Mouse (Mus musculus): ENCODE data around the gene B830017H08Rik. TPM values are rescaled to one million over a fixed set of nuclear protein-coding genes. Genes with fewer than 3 reads are reported as not detected.

B830017H08Rik gene
- polyA plus RNA-seq, 1 experiment from 2014 or later: 1.0 TPM

DNA sequence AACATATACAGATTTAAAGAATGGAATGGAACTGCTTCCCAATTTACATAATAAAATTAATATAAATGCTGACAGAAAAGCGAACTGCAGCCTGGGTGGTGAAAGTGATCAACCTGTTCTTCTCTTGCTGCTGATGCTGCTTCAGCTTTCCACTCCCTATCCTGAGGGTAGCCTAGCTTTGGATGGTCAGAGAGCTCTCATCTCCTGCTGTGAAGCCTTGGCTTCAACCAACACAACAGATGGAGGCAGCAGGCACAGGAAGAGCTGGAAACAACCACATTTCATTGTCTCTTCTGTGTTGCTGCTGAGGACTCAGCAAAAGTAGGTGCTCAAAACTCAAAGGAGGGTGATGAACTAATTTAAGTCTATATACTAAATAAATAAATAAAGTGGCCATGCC, 18.9 kb downstream of the B830017H08Rik start:
- H3K27ac ChIP-seq (ENCODE audit: low read depth, low read length): no peak overlapping the region
- no peak overlapping the region for H3K4me2 ChIP-seq (ENCODE audit: low read length)
- no peak overlapping the region for H3K4me3 ChIP-seq (ENCODE audit: low read depth, low read length)
- WGBS: 90% methylated on average over 1 of the region's 1 CpGs
- no peaks in the 10 kb centered on the region for H3K27me3 ChIP-seq (replicated peaks; ENCODE audit: control insufficient read depth, insufficient read depth, low read length)
- no peak for ATAC-seq
- no peak for DNase-seq (ENCODE audit: low spot score)
- peaks cover 84% of the 10 kb centered on the region for H3K36me3 ChIP-seq (ENCODE audit: control insufficient read depth, insufficient read depth, low read length)
- no peaks in the 10 kb centered on the region for H3K9me3 ChIP-seq (replicated peaks; ENCODE audit: control insufficient read depth, low read length)
- H3K9ac ChIP-seq (ENCODE audit: low read length): no peak overlapping the region
- no peaks in the 10 kb centered on the region for H3K4me1 ChIP-seq (ENCODE audit: control insufficient read depth, insufficient read depth, low read length)

DNA sequence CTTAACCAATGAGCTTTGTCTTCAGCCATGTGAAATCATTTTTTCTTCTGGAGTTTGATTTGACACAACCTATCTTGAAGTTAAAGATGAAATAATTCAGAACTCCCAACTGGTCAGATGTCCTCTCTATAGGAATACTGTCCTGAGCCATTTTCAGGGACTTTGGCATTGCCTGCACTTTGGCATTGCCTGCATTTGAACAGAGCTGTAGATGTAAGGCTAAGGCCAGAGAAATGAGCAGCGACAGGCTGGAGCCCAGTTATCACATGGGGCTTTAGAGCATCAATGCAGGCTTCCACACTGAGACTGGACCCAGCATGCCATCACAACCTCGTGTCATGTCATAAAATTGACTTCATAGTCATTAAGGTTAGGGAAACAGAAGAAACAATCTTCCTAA, 20.3 kb downstream of the B830017H08Rik start:
- H3K4me2 ChIP-seq (ENCODE audit: low read length): no peak overlapping the region
- H3K4me3 ChIP-seq (ENCODE audit: low read depth, low read length): no peak overlapping the region
- peaks cover 86% of the 10 kb centered on the region for H3K36me3 ChIP-seq (ENCODE audit: control insufficient read depth, insufficient read depth, low read length)
- no peak for DNase-seq (ENCODE audit: low spot score)
- H3K9me3 ChIP-seq (replicated peaks; ENCODE audit: control insufficient read depth, low read length): no peaks in the 10 kb centered on the region
- WGBS: 88% methylated on average over 2 of the region's 2 CpGs
- H3K9ac ChIP-seq (ENCODE audit: low read length): no peak overlapping the region
- no peak overlapping the region for H3K27ac ChIP-seq (ENCODE audit: low read depth, low read length)
- ATAC-seq: no peak
- H3K4me1 ChIP-seq (ENCODE audit: control insufficient read depth, insufficient read depth, low read length): no peaks in the 10 kb centered on the region
- no peaks in the 10 kb centered on the region for H3K27me3 ChIP-seq (replicated peaks; ENCODE audit: control insufficient read depth, insufficient read depth, low read length)

DNA sequence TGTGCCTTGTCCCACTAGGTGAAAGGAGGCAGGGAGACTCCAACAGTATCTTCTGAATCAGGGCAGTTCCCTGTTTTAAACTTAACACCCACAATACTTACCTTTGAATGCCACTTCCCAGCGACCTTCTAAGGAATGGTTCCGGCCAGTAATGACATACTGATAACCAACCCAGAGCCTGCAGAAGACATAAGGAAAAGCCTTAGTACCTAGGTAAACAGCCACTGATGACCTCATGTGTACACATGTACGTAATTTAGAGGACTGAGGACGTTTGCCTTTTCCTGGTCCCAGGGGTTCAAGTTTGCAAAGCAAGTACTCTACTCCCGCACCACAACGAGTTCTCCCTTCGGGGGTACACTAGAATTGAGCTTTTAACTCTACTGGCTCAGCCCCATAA, 24.2 kb downstream of the B830017H08Rik start:
- Histone ChIP-seq H3K36me3 (ENCODE audit: control insufficient read depth, insufficient read depth, low read length) (peaks cover 77% of the 10 kb centered on the region), H3K9ac (ENCODE audit: low read length) (no peak overlapping the region), H3K9me3 (replicated peaks; ENCODE audit: control insufficient read depth, low read length) (no peaks in the 10 kb centered on the region), H3K4me3 (ENCODE audit: low read depth, low read length) (no peak overlapping the region), H3K27ac (ENCODE audit: low read depth, low read length) (no peak overlapping the region), H3K4me2 (ENCODE audit: low read length) (no peak overlapping the region), H3K4me1 (ENCODE audit: control insufficient read depth, insufficient read depth, low read length) (no peaks in the 10 kb centered on the region), H3K27me3 (replicated peaks; ENCODE audit: control insufficient read depth, insufficient read depth, low read length) (no peaks in the 10 kb centered on the region)
- no peak for DNase-seq (ENCODE audit: low spot score)
- ATAC-seq: no peak
- WGBS: 93% methylated on average over 7 of the region's 7 CpGs

DNA sequence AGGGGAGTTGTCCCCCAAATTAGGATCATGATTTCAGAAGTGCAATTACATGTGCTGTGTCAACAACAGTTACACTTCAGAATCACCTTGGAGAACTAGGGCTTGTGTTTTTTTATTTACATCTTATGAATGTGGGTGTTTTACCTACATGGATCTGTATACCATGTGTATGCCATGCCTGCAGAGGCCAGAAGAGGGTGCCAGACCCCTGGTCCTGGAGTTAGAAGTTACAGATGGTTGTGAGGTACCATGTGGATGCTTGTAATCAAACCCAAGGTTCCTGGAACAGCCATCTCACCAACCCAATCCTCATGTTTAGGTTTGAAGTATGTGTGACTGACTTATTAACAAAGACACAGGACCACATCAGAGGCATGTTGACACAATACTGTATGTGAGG, 25.7 kb downstream of the B830017H08Rik start:
- no peak for ATAC-seq
- Histone ChIP-seq H3K4me3 (ENCODE audit: low read depth, low read length) (no peak overlapping the region), H3K4me1 (ENCODE audit: control insufficient read depth, insufficient read depth, low read length) (no peaks in the 10 kb centered on the region), H3K4me2 (ENCODE audit: low read length) (no peak overlapping the region), H3K27me3 (replicated peaks; ENCODE audit: control insufficient read depth, insufficient read depth, low read length) (no peaks in the 10 kb centered on the region), H3K9ac (ENCODE audit: low read length) (no peak overlapping the region), H3K27ac (ENCODE audit: low read depth, low read length) (no peak overlapping the region), H3K9me3 (replicated peaks; ENCODE audit: control insufficient read depth, low read length) (no peaks in the 10 kb centered on the region), H3K36me3 (ENCODE audit: control insufficient read depth, insufficient read depth, low read length) (peaks cover 65% of the 10 kb centered on the region)
- peak; percentile 20 for DNase-seq (ENCODE audit: low spot score)

DNA sequence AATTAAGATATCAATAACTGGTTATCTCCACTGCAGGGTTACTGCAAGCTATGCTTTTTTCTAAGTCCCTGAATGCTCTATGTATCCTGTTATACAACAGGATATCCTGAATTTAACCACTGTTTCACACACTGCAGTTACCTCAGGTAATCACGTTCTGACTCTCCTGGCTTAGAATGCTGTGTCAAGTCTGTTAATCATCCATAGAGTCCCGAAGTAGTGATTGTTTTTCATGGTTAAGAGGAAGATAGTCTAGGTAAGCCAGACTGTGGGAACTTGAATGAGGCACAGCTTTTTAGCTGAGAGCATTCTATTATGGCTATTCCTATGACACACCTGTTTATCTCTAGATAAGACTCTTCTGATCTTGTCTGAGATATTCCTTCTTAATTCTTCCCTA, 32.4 kb downstream of the B830017H08Rik start:
- Histone ChIP-seq H3K9ac (ENCODE audit: low read length) (no peak overlapping the region), H3K27ac (ENCODE audit: low read depth, low read length) (no peak overlapping the region), H3K4me3 (ENCODE audit: low read depth, low read length) (no peak overlapping the region), H3K9me3 (replicated peaks; ENCODE audit: control insufficient read depth, low read length) (no peaks in the 10 kb centered on the region), H3K27me3 (replicated peaks; ENCODE audit: control insufficient read depth, insufficient read depth, low read length) (no peaks in the 10 kb centered on the region), H3K4me2 (ENCODE audit: low read length) (no peak overlapping the region), H3K4me1 (ENCODE audit: control insufficient read depth, insufficient read depth, low read length) (no peaks in the 10 kb centered on the region), H3K36me3 (ENCODE audit: control insufficient read depth, insufficient read depth, low read length) (peaks cover 29% of the 10 kb centered on the region)
- ATAC-seq (no peak), DNase-seq (ENCODE audit: low spot score) (no peak)
- 89% methylated on average over 2 of the region's 2 CpGs for WGBS

DNA sequence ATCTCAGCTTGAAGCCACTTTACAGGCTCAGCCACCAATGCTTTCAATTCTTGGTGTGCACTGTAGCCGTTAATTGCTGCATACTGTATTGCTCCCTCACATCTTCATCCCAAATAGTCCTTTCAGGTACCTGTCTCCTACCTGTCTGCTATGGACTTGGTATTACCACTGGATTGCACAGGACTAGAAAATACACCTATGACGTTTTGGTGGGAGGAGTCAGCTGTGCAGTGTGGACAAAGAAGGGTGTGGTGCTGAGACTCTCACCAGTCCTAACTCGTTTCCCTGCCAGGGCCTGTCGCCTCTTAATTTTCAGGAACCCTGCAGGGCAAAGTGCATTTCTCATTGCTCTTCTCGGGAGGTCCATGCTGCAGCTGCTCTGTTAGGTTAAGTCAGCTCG, 32.8 kb downstream of the B830017H08Rik start:
- H3K4me1 ChIP-seq (ENCODE audit: control insufficient read depth, insufficient read depth, low read length): no peaks in the 10 kb centered on the region
- no peak for DNase-seq (ENCODE audit: low spot score)
- ATAC-seq: no peak
- H3K4me3 ChIP-seq (ENCODE audit: low read depth, low read length): no peak overlapping the region
- H3K9me3 ChIP-seq (replicated peaks; ENCODE audit: control insufficient read depth, low read length): no peaks in the 10 kb centered on the region
- peaks cover 32% of the 10 kb centered on the region for H3K36me3 ChIP-seq (ENCODE audit: control insufficient read depth, insufficient read depth, low read length)
- 66% methylated on average over 6 of the region's 6 CpGs for WGBS
- no peak overlapping the region for H3K4me2 ChIP-seq (ENCODE audit: low read length)
- H3K27ac ChIP-seq (ENCODE audit: low read depth, low read length): no peak overlapping the region
- H3K27me3 ChIP-seq (replicated peaks; ENCODE audit: control insufficient read depth, insufficient read depth, low read length): no peaks in the 10 kb centered on the region
- no peak overlapping the region for H3K9ac ChIP-seq (ENCODE audit: low read length)

DNA sequence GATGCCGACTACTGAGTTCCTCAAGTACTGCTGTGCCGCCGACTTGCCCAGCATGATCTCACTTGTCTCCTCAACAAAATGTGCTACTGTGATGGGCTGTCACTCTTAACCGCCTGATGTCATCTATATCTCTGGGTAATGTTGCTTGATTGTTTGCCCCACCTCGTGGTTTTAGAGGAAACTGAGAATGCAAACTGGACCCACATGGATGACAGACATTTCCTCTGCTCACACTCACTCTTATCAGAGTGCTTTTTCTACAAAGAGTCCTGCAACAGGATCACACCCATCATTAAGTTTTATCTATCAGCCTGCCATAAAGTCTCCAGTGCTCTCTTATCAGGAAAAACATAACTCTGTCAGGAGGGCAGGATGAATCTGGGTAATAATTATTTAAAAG, 38.3 kb downstream of the B830017H08Rik start:
- H3K27ac ChIP-seq (ENCODE audit: low read depth, low read length): no peak overlapping the region
- H3K27me3 ChIP-seq (replicated peaks; ENCODE audit: control insufficient read depth, insufficient read depth, low read length): no peaks in the 10 kb centered on the region
- DNase-seq (ENCODE audit: low spot score) (no peak), ATAC-seq (no peak)
- H3K9me3 ChIP-seq (replicated peaks; ENCODE audit: control insufficient read depth, low read length): no peaks in the 10 kb centered on the region
- H3K4me3 ChIP-seq (ENCODE audit: low read depth, low read length): no peak overlapping the region
- H3K36me3 ChIP-seq (ENCODE audit: control insufficient read depth, insufficient read depth, low read length): peaks cover 45% of the 10 kb centered on the region
- no peak overlapping the region for H3K9ac ChIP-seq (ENCODE audit: low read length)
- no peak overlapping the region for H3K4me2 ChIP-seq (ENCODE audit: low read length)
- no peaks in the 10 kb centered on the region for H3K4me1 ChIP-seq (ENCODE audit: control insufficient read depth, insufficient read depth, low read length)
- WGBS: 93% methylated on average over 5 of the region's 5 CpGs

DNA sequence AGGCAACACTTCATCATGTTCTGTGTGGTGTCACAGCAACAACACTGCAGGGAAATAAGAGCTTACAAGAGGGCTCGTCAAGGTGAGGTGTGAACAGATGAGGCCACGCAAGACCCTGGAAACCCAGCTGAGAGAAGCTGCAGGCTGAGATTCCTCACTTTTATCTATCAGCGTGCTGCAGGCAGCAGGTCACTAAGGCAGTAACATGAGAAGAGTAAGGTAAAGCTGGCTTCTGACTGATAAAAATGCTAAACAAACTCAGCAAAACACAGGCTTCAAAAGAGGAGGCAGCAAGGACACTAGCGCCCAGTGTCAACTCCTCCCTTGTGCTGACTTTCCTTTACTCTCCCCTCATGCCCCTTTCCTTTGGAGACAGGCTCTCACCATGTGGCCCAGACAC, 40.1 kb downstream of the B830017H08Rik start:
- Histone ChIP-seq H3K9ac (ENCODE audit: low read length) (no peak overlapping the region), H3K9me3 (replicated peaks; ENCODE audit: control insufficient read depth, low read length) (no peaks in the 10 kb centered on the region), H3K36me3 (ENCODE audit: control insufficient read depth, insufficient read depth, low read length) (peaks cover 45% of the 10 kb centered on the region), H3K4me2 (ENCODE audit: low read length) (no peak overlapping the region), H3K27ac (ENCODE audit: low read depth, low read length) (no peak overlapping the region), H3K4me3 (ENCODE audit: low read depth, low read length) (no peak overlapping the region), H3K27me3 (replicated peaks; ENCODE audit: control insufficient read depth, insufficient read depth, low read length) (no peaks in the 10 kb centered on the region), H3K4me1 (ENCODE audit: control insufficient read depth, insufficient read depth, low read length) (no peaks in the 10 kb centered on the region)
- no peak for DNase-seq (ENCODE audit: low spot score)
- WGBS: 80% methylated on average over 4 of the region's 4 CpGs
- ATAC-seq: no peak

DNA sequence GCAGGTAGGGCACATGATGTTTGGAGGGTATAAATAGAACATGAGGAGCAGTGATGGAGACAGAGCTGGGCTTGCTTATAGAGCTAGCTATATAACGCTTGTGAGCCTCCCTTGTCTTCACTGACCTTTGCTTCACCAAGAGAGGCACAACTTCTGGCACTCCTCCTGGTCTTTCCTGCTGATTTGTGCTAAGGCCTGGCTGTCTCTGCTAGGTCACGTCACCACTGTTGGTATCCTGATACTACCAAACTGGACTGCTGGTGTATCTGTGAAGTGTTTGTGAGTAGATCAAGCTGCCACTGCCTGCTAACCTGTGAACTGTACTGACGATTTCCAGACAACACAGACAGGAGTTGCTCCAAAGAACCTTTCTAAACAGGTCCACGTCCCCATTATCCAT, 42.3 kb downstream of the B830017H08Rik start:
- Histone ChIP-seq H3K27ac (ENCODE audit: low read depth, low read length) (no peak overlapping the region), H3K4me2 (ENCODE audit: low read length) (no peak overlapping the region), H3K4me3 (ENCODE audit: low read depth, low read length) (no peak overlapping the region), H3K36me3 (ENCODE audit: control insufficient read depth, insufficient read depth, low read length) (peaks cover 32% of the 10 kb centered on the region), H3K4me1 (ENCODE audit: control insufficient read depth, insufficient read depth, low read length) (no peaks in the 10 kb centered on the region), H3K27me3 (replicated peaks; ENCODE audit: control insufficient read depth, insufficient read depth, low read length) (no peaks in the 10 kb centered on the region), H3K9ac (ENCODE audit: low read length) (no peak overlapping the region), H3K9me3 (replicated peaks; ENCODE audit: control insufficient read depth, low read length) (no peaks in the 10 kb centered on the region)
- no peak for ATAC-seq
- no peak for DNase-seq (ENCODE audit: low spot score)
- 89% methylated on average over 4 of the region's 4 CpGs for WGBS

DNA sequence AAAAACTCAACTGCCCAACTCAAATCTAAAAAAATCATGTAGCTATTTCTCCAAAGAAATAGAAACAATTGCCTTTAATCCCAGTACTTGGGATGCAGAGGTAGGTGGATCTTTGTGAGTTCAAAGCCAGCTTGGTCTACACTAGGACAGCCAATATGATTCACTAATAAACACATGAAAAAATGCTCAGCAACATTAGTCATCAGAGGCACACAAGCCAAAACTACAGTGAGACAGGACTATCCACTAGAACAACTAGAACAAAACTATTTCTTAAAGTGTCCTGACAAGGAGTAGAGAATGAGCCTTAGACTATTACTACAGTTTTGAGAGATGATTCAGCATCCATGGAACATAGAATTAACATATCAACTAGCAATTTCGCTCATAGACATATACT, 43.2 kb downstream of the B830017H08Rik start:
- no peak overlapping the region for H3K9ac ChIP-seq (ENCODE audit: low read length)
- H3K27ac ChIP-seq (ENCODE audit: low read depth, low read length): no peak overlapping the region
- ATAC-seq (no peak), DNase-seq (ENCODE audit: low spot score) (no peak)
- H3K4me3 ChIP-seq (ENCODE audit: low read depth, low read length): no peak overlapping the region
- H3K9me3 ChIP-seq (replicated peaks; ENCODE audit: control insufficient read depth, low read length): no peaks in the 10 kb centered on the region
- H3K36me3 ChIP-seq (ENCODE audit: control insufficient read depth, insufficient read depth, low read length): peaks cover 23% of the 10 kb centered on the region
- H3K4me2 ChIP-seq (ENCODE audit: low read length): no peak overlapping the region
- no peaks in the 10 kb centered on the region for H3K4me1 ChIP-seq (ENCODE audit: control insufficient read depth, insufficient read depth, low read length)
- no peaks in the 10 kb centered on the region for H3K27me3 ChIP-seq (replicated peaks; ENCODE audit: control insufficient read depth, insufficient read depth, low read length)
- 95% methylated on average over 1 of the region's 1 CpGs for WGBS

Data from forebrain, embryonic 14.5 days (tissue).